Mouse (Mus musculus): ENCODE measurements around the gene Smad1. TPM values are rescaled to one million over a fixed set of nuclear protein-coding genes. Genes with fewer than 3 reads are reported as not detected.

Gene Smad1
- polyA plus RNA-seq, 1 experiment = 23.8 TPM

DNA sequence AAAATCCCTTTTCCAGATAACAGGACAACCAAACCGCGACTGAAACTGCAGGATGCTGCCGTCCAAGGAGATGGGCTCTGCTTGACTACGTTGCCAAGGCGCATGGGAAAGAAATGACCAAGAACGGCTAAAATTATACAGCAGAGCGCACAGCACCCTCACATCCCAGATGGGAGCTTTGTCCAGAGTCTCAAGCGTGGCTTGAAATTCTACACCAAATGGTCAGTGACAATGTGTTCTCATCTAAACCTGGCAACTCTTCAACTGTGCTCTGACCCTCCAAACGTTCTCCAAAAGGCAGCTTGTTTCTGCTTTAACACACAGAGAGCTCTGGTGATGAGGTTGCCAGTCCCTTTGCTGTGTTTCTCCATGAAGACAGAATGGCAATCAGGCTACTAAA is 39.0 kb downstream of the Smad1 start:
- Histone ChIP-seq H3K9me3 (replicated peaks; ENCODE audit: control insufficient read depth, insufficient read depth, low read length, poor library complexity, severe bottlenecking) (no peaks in the 10 kb centered on the region), H3K4me1 (ENCODE audit: control insufficient read depth, insufficient read depth, low read length) (no peaks in the 10 kb centered on the region), H3K9ac (ENCODE audit: low read depth, poor library complexity, severe bottlenecking) (no peak overlapping the region), H3K27ac (ENCODE audit: insufficient read depth, low read length) (no peak overlapping the region), H3K4me3 (ENCODE audit: low read depth, low read length) (no peak overlapping the region), H3K36me3 (ENCODE audit: control insufficient read depth, insufficient read depth, low read length, poor library complexity, severe bottlenecking) (peaks cover 2% of the 10 kb centered on the region; the same call in 1 of the 2 replicates), H3K27me3 (ENCODE audit: control insufficient read depth, insufficient read depth, low read length, poor library complexity, severe bottlenecking) (no peaks in the 10 kb centered on the region)
- TF ChIP-seq POLR2A (IDR thresholded peaks at IDR 0.05; ENCODE audit: insufficient read depth, low read length) = no peak
- no peak for TF ChIP-seq EP300 (IDR thresholded peaks at IDR 0.05; ENCODE audit: insufficient read depth, low read depth, low read length)
- TF ChIP-seq CTCF (IDR thresholded peaks at IDR 0.05; ENCODE audit: low read depth, low read length) = no peak

GRCm38 (mm10) chr8:79355721-79356434 is 43.4 kb downstream of the Smad1 start:
- Histone ChIP-seq H3K9ac (ENCODE audit: low read depth, poor library complexity, severe bottlenecking) (no peak overlapping the region; the same call in 1 of the 2 replicates), H3K27me3 (ENCODE audit: control insufficient read depth, insufficient read depth, low read length, poor library complexity, severe bottlenecking) (no peaks in the 10 kb centered on the region), H3K27ac (ENCODE audit: insufficient read depth, low read length) (no peak overlapping the region), H3K36me3 (ENCODE audit: control insufficient read depth, insufficient read depth, low read length, poor library complexity, severe bottlenecking) (0 out of 2 replicates have a peak, but pooled peaks cover 2% of the 10 kb centered on the region), H3K4me1 (ENCODE audit: control insufficient read depth, insufficient read depth, low read length) (peaks cover 2% of the 10 kb centered on the region), H3K4me3 (ENCODE audit: low read depth, low read length) (no peak overlapping the region), H3K9me3 (replicated peaks; ENCODE audit: control insufficient read depth, insufficient read depth, low read length, poor library complexity, severe bottlenecking) (no peaks in the 10 kb centered on the region)
- TF ChIP-seq EP300 (IDR thresholded peaks at IDR 0.05; ENCODE audit: insufficient read depth, low read depth, low read length) = no peak
- no peak for TF ChIP-seq CTCF (IDR thresholded peaks at IDR 0.05; ENCODE audit: low read depth, low read length)
- TF ChIP-seq POLR2A (IDR thresholded peaks at IDR 0.05; ENCODE audit: insufficient read depth, low read length) = no peak

GRCm38 (mm10) chr8:79354009-79354408 is 45.3 kb downstream of the Smad1 start:
- Histone ChIP-seq H3K36me3 (ENCODE audit: control insufficient read depth, insufficient read depth, low read length, poor library complexity, severe bottlenecking) (0 out of 2 replicates have a peak, but pooled peaks cover 2% of the 10 kb centered on the region), H3K9me3 (replicated peaks; ENCODE audit: control insufficient read depth, insufficient read depth, low read length, poor library complexity, severe bottlenecking) (no peaks in the 10 kb centered on the region), H3K4me1 (ENCODE audit: control insufficient read depth, insufficient read depth, low read length) (peaks cover 2% of the 10 kb centered on the region), H3K27ac (ENCODE audit: insufficient read depth, low read length) (no peak overlapping the region), H3K4me3 (ENCODE audit: low read depth, low read length) (no peak overlapping the region), H3K9ac (ENCODE audit: low read depth, poor library complexity, severe bottlenecking) (no peak overlapping the region), H3K27me3 (ENCODE audit: control insufficient read depth, insufficient read depth, low read length, poor library complexity, severe bottlenecking) (no peaks in the 10 kb centered on the region)
- TF ChIP-seq EP300 (IDR thresholded peaks at IDR 0.05; ENCODE audit: insufficient read depth, low read depth, low read length) (no peak), POLR2A (IDR thresholded peaks at IDR 0.05; ENCODE audit: insufficient read depth, low read length) (no peak), CTCF (IDR thresholded peaks at IDR 0.05; ENCODE audit: low read depth, low read length) (no peak)

- no peaks in the 10 kb centered on the region for H3K36me3 ChIP-seq (ENCODE audit: control insufficient read depth, insufficient read depth, low read length, poor library complexity, severe bottlenecking)
These were observed 47.4 kb downstream of the Smad1 start for GRCm38 (mm10) chr8:79351916-79352315.

DNA sequence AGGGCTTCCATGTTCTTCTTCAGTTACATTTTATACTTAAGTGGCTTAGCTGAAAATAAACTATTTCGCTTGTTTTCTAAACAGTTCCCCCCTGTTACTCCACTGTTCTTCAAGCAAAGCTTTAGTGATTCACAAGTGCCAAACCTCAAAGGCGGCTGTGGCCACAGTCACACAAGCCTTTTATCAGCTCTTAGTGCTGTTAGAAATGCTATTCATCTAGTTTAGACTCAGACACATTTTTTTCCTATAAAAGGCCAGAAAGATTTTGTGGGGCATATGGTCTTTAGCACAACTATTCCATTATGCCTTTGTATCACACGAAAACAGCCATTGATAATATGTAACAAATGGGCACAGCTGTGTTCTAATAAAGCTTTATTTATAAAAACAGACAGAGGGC is 48.5 kb downstream of the Smad1 start:
- Histone ChIP-seq H3K36me3 (ENCODE audit: control insufficient read depth, insufficient read depth, low read length, poor library complexity, severe bottlenecking) (no peaks in the 10 kb centered on the region), H3K4me3 (ENCODE audit: low read depth, low read length) (no peak overlapping the region), H3K27ac (ENCODE audit: insufficient read depth, low read length) (no peak overlapping the region), H3K9ac (ENCODE audit: low read depth, poor library complexity, severe bottlenecking) (no peak overlapping the region), H3K27me3 (ENCODE audit: control insufficient read depth, insufficient read depth, low read length, poor library complexity, severe bottlenecking) (no peaks in the 10 kb centered on the region), H3K9me3 (replicated peaks; ENCODE audit: control insufficient read depth, insufficient read depth, low read length, poor library complexity, severe bottlenecking) (no peaks in the 10 kb centered on the region), H3K4me1 (ENCODE audit: control insufficient read depth, insufficient read depth, low read length) (peaks cover 2% of the 10 kb centered on the region)
- TF ChIP-seq POLR2A (IDR thresholded peaks at IDR 0.05; ENCODE audit: insufficient read depth, low read length) (no peak), EP300 (IDR thresholded peaks at IDR 0.05; ENCODE audit: insufficient read depth, low read depth, low read length) (no peak), CTCF (IDR thresholded peaks at IDR 0.05; ENCODE audit: low read depth, low read length) (no peak)

More at GRCm38 (mm10) chr8:79351916-79352315, 47.4 kb downstream of the Smad1 start:
- no peak overlapping the region for H3K4me3 ChIP-seq (ENCODE audit: low read depth, low read length)
- peaks cover 2% of the 10 kb centered on the region for H3K4me1 ChIP-seq (ENCODE audit: control insufficient read depth, insufficient read depth, low read length)
- TF ChIP-seq CTCF (IDR thresholded peaks at IDR 0.05; ENCODE audit: low read depth, low read length) (no peak), POLR2A (IDR thresholded peaks at IDR 0.05; ENCODE audit: insufficient read depth, low read length) (no peak), EP300 (IDR thresholded peaks at IDR 0.05; ENCODE audit: insufficient read depth, low read depth, low read length) (no peak)
- H3K9me3 ChIP-seq (replicated peaks; ENCODE audit: control insufficient read depth, insufficient read depth, low read length, poor library complexity, severe bottlenecking) = no peaks in the 10 kb centered on the region
- no peaks in the 10 kb centered on the region for H3K27me3 ChIP-seq (ENCODE audit: control insufficient read depth, insufficient read depth, low read length, poor library complexity, severe bottlenecking)
- no peak overlapping the region for H3K9ac ChIP-seq (ENCODE audit: low read depth, poor library complexity, severe bottlenecking)
- no peak overlapping the region for H3K27ac ChIP-seq (ENCODE audit: insufficient read depth, low read length)

DNA sequence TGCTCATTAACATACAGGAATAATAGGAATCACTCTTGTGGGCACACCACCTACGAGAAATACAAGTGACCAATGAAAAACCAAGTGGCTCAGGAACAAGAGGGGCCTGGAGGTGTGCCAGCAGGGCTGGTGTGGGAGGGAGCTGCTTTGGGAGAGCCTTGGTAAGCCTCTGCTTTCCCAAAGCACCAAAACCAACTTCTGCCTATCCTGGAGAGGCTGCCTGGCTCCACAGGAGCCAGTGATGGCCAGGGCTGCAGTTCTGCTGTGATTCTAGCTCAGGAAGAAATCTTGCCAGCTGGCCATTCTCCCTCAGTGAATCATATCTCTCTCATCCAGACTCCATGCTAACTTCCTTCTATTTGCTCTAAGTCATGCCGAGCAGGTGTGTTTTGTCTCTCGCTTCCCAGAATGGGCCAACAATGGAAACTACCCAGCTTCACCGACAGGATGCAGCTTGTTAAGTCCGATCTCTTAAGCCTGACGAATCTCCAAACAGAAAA is 49.2 kb downstream of the Smad1 start:
- Histone ChIP-seq H3K27me3 (ENCODE audit: control insufficient read depth, insufficient read depth, low read length, poor library complexity, severe bottlenecking) (no peaks in the 10 kb centered on the region), H3K27ac (ENCODE audit: insufficient read depth, low read length) (no peak overlapping the region), H3K4me3 (ENCODE audit: low read depth, low read length) (no peak overlapping the region), H3K36me3 (ENCODE audit: control insufficient read depth, insufficient read depth, low read length, poor library complexity, severe bottlenecking) (no peaks in the 10 kb centered on the region), H3K4me1 (ENCODE audit: control insufficient read depth, insufficient read depth, low read length) (peaks cover 2% of the 10 kb centered on the region), H3K9ac (ENCODE audit: low read depth, poor library complexity, severe bottlenecking) (no peak overlapping the region), H3K9me3 (replicated peaks; ENCODE audit: control insufficient read depth, insufficient read depth, low read length, poor library complexity, severe bottlenecking) (no peaks in the 10 kb centered on the region)
- TF ChIP-seq EP300 (IDR thresholded peaks at IDR 0.05; ENCODE audit: insufficient read depth, low read depth, low read length) (no peak), CTCF (IDR thresholded peaks at IDR 0.05; ENCODE audit: low read depth, low read length) (no peak), POLR2A (IDR thresholded peaks at IDR 0.05; ENCODE audit: insufficient read depth, low read length) (no peak)
